Mouse (Mus musculus): ENCODE results near the gene Vmn1r24. TPM values are rescaled to one million over a fixed set of nuclear protein-coding genes. Genes with fewer than 3 reads are reported as not detected.

Vmn1r24 gene
- total and polyA plus RNA-seq, 3 experiments: not detected

- no peak within 1 kb of the TSS for H3K4me3 ChIP-seq (ENCODE audit: control insufficient read depth in 1 of 2, insufficient read depth in 1 of 2, low read depth in 2 of 2, low read length in 2 of 2)
- no peak for TF ChIP-seq CHD2 (IDR thresholded peaks at IDR 0.05; ENCODE audit: low read length)
- TF ChIP-seq TCF12 (IDR thresholded peaks at IDR 0.05; ENCODE audit: low read depth, low read length): no peak
- no peak for TF ChIP-seq TBP (IDR thresholded peaks at IDR 0.05; ENCODE audit: low read depth, low read length)
- no peak for TF ChIP-seq GABPA (IDR thresholded peaks at IDR 0.05; ENCODE audit: low read depth, low read length)
- no peak for TF ChIP-seq HCFC1 (IDR thresholded peaks at IDR 0.05; ENCODE audit: low read depth, low read length)
- no peak for TF ChIP-seq SMC3 (IDR thresholded peaks at IDR 0.05; ENCODE audit: low read depth, low read length)
- TF ChIP-seq JUND (IDR thresholded peaks at IDR 0.05; ENCODE audit: low read depth, low read length): no peak
- no peak for TF ChIP-seq ZNF384 (IDR thresholded peaks at IDR 0.05; ENCODE audit: low read depth, low read length)
- no peak for TF ChIP-seq ZMIZ1 (IDR thresholded peaks at IDR 0.05; ENCODE audit: low read depth, low read length)
- no peak for TF ChIP-seq CHD1 (IDR thresholded peaks at IDR 0.05; ENCODE audit: low read depth, low read length)
- no peak for TF ChIP-seq POLR2AphosphoS2 (IDR thresholded peaks at IDR 0.05; ENCODE audit: low read length)
- no peak for TF ChIP-seq MYC (IDR thresholded peaks at IDR 0.05; ENCODE audit: low read depth, low read length)
- no peak for TF ChIP-seq TAL1 (IDR thresholded peaks at IDR 0.05; ENCODE audit: low read length)
- TF ChIP-seq MAX (IDR thresholded peaks at IDR 0.05; ENCODE audit: low read length): no peak
- DNase-seq (ENCODE audit: low read depth, low spot score): no peak
These were observed 34.6 kb downstream of the Vmn1r24 start, which contains the start of gene Vmn1r23 for GRCm38 (mm10) chr6:57926738-57927137. Gene Vmn1r23 (minus strand): TSS chr6:57926838.

DNA sequence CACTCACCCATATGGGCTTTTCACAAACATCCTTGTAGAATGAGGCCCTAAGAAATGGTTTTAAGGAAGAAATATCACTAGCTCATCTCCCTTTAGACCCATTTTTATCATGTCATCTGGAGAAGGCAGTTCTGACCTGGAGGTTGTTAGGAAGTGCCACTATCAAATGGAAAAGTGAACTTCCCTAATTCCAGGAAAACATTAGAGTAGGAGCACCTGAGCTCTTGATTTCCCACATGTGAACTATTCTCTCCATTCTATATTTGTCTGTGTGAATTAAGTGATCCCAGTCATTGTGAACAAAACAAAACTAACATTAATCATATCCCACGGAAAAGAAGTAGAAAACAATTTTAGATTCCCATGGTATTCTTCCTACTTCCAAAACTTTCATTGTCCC, 53.4 kb downstream of the Vmn1r24 start, which contains the start of gene Vmn1r22:
Gene Vmn1r22, minus strand, starts transcription at position 101 of the 400 bp plus-strand sequence.
- H3K9ac ChIP-seq (ENCODE audit: control insufficient read depth, low read depth, low read length, poor library complexity, severe bottlenecking): no peak within 1 kb of the TSS
- no peaks in the 10 kb centered on the region for H3K36me3 ChIP-seq (ENCODE audit: control insufficient read depth in 1 of 2, insufficient read depth in 2 of 2, low read length in 2 of 2)
- TF ChIP-seq ELF1 (IDR thresholded peaks at IDR 0.05; ENCODE audit: low read depth, low read length) (no peak), GATA1 (IDR thresholded peaks at IDR 0.05; ENCODE audit: low read depth, low read length) (no peak)
- no peaks in the 10 kb centered on the region for H3K4me1 ChIP-seq (ENCODE audit: control insufficient read depth in 1 of 2, insufficient read depth in 2 of 2, low read length in 2 of 2)
- no peak for DNase-seq (ENCODE audit: low read depth, low spot score)
- H3K79me2 ChIP-seq (ENCODE audit: control insufficient read depth, insufficient read depth, low read length, poor library complexity): no peaks in the 10 kb centered on the region
- H3K27me3 ChIP-seq (ENCODE audit: control insufficient read depth in 1 of 2, insufficient read depth in 2 of 2, low read length in 2 of 2): no peaks in the 10 kb centered on the region
- H3K9me3 ChIP-seq (replicated peaks; ENCODE audit: insufficient read depth, low read length): no peaks in the 10 kb centered on the region
- no peak within 1 kb of the TSS for H3K27ac ChIP-seq (ENCODE audit: control insufficient read depth, low read depth, low read length)
- H3K4me3 ChIP-seq (ENCODE audit: control insufficient read depth in 1 of 2, insufficient read depth in 1 of 2, low read depth in 2 of 2, low read length in 2 of 2): no peak within 1 kb of the TSS

More at GRCm38 (mm10) chr6:57926738-57927137, 34.6 kb downstream of the Vmn1r24 start, which contains the start of gene Vmn1r23:
- H3K79me2 ChIP-seq (ENCODE audit: control insufficient read depth, insufficient read depth, low read length, poor library complexity): no peaks in the 10 kb centered on the region
- H3K36me3 ChIP-seq (ENCODE audit: control insufficient read depth in 1 of 2, insufficient read depth in 2 of 2, low read length in 2 of 2): no peaks in the 10 kb centered on the region
- H3K27me3 ChIP-seq (ENCODE audit: control insufficient read depth in 1 of 2, insufficient read depth in 2 of 2, low read length in 2 of 2): no peaks in the 10 kb centered on the region
- no peaks in the 10 kb centered on the region for H3K9me3 ChIP-seq (replicated peaks; ENCODE audit: insufficient read depth, low read length)
- no peak within 1 kb of the TSS for H3K9ac ChIP-seq (ENCODE audit: control insufficient read depth, low read depth, low read length, poor library complexity, severe bottlenecking)
- H3K27ac ChIP-seq (ENCODE audit: control insufficient read depth, low read depth, low read length): no peak within 1 kb of the TSS
- no peaks in the 10 kb centered on the region for H3K4me1 ChIP-seq (ENCODE audit: control insufficient read depth in 1 of 2, insufficient read depth in 2 of 2, low read length in 2 of 2)

Other genes starting within 250 kb of the Vmn1r24 start
- 12.1 and 17.0 TPM in 2 replicates for gene Vopp1, start 136.3 kb downstream of the Vmn1r24 start, total RNA-seq (2012; rRNA removed)
- 10 to 100 TPM in 1 of 2 experiments, not detected in 1; 14.2 TPM for gene Vopp1, start 136.3 kb downstream of the Vmn1r24 start, polyA plus RNA-seq (2012; ENCODE audit: insufficient read depth in 1 of 2, insufficient read length in 2 of 2, low read depth in 1 of 2, low replicate concordance in 2 of 2, missing spikeins in 1 of 2)
- gene Vmn1r21, start 111.2 kb downstream of the Vmn1r24 start, total RNA-seq (2012; rRNA removed): not detected in 2 replicates
- not detected for gene Vmn1r21, start 111.2 kb downstream of the Vmn1r24 start, polyA plus RNA-seq (2012; ENCODE audit: insufficient read depth in 1 of 2, insufficient read length in 2 of 2, low read depth in 1 of 2, low replicate concordance in 2 of 2, missing spikeins in 1 of 2)
- gene Vmn1r22, start 53.5 kb downstream of the Vmn1r24 start, total RNA-seq (2012; rRNA removed): not detected in 2 replicates
- gene Vmn1r22, start 53.5 kb downstream of the Vmn1r24 start, polyA plus RNA-seq (2012; ENCODE audit: insufficient read depth in 1 of 2, insufficient read length in 2 of 2, low read depth in 1 of 2, low replicate concordance in 2 of 2, missing spikeins in 1 of 2): not detected
- gene Vmn1r23, start 34.7 kb downstream of the Vmn1r24 start, total RNA-seq (2012; rRNA removed): not detected in 2 replicates
- gene Vmn1r23, start 34.7 kb downstream of the Vmn1r24 start, polyA plus RNA-seq (2012; ENCODE audit: insufficient read depth in 1 of 2, insufficient read length in 2 of 2, low read depth in 1 of 2, low replicate concordance in 2 of 2, missing spikeins in 1 of 2): not detected
- not detected in 2 replicates for gene Vmn1r25, start 19.3 kb upstream of the Vmn1r24 start, total RNA-seq (2012; rRNA removed)
- gene Vmn1r25, start 19.3 kb upstream of the Vmn1r24 start, polyA plus RNA-seq (2012; ENCODE audit: insufficient read depth in 1 of 2, insufficient read length in 2 of 2, low read depth in 1 of 2, low replicate concordance in 2 of 2, missing spikeins in 1 of 2): not detected
- not detected in 2 replicates for gene Vmn1r26, start 53.7 kb upstream of the Vmn1r24 start, total RNA-seq (2012; rRNA removed)
- gene Vmn1r26, start 53.7 kb upstream of the Vmn1r24 start, polyA plus RNA-seq (2012; ENCODE audit: insufficient read depth in 1 of 2, insufficient read length in 2 of 2, low read depth in 1 of 2, low replicate concordance in 2 of 2, missing spikeins in 1 of 2): not detected

Data from MEL (cell line).